Mouse (Mus musculus) testis, adult 2 months (tissue): ENCODE measurements around the gene Tcf7.

Experiments
- CTCF ChIP-seq: fragments of 200-500 bp; IDR thresholded peaks from 2 replicates; pipeline ENCODE4 v1.5.1; 2012; ENCODE audit warnings: low read depth, mild to moderate bottlenecking, inconsistent platforms, low read length, moderate library complexity; ENCODE audit not compliant: control insufficient read depth, insufficient read depth, insufficient replicate concordance
- POLR2A ChIP-seq: fragments of 200-500 bp; IDR thresholded peaks from 2 replicates; pipeline ENCODE4 v1.6.1; 2012; ENCODE audit warnings: low read depth, mild to moderate bottlenecking, inconsistent platforms, low read length, moderate library complexity; ENCODE audit not compliant: control insufficient read depth

DNA sequence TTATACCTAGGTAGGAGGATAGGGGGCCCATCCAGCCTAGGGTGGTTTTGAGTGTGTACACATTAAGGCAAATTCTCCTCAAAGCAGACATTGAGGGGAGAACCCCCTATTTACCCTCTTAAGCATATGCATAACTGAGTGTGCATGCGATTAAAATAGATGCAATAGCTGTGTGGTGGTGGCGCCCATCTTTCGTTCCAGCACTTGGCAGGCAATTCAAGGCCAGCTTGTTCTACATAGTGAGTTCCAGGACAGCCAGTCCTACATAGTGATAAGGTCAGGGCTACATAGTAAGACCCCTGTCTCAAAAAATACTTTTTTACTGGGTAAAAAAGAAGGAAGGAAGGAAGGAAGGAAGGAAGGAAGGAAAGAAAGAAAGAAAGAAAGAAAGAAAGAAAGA, 19.9 kb upstream of the Tcf7 start:
- TF ChIP-seq CTCF (no peak), POLR2A (no peak)
